Mouse (Mus musculus) embryo, embryonic 10 days (tissue): ENCODE data around the gene Agbl3.

Experiments used
- DNase-seq: peaks from one replicate; pipeline ENCODE4 v3.0.0-alpha.2; 2015; ENCODE audit warnings: low spot score

Agbl3 gene

GRCm38 (mm10) chr6:34874101-34874921 lies 94.1 kb downstream of the Agbl3 start:
- no peak for DNase-seq

- DNase-seq, result no peak
Observed at GRCm38 (mm10) chr6:34875268-34875761, 95.1 kb downstream of the Agbl3 start.

- DNase-seq, result peak; percentile 42
Observed at GRCm38 (mm10) chr6:34875966-34876834, 96.0 kb downstream of the Agbl3 start.

- no peak for DNase-seq
Observed at GRCm38 (mm10) chr6:34876835-34877156, 96.6 kb downstream of the Agbl3 start.

- DNase-seq, result peak; percentile 88
Observed at GRCm38 (mm10) chr6:34877509-34878321, 97.5 kb downstream of the Agbl3 start, which contains the start of gene Cyren. TSS of gene Cyren (minus strand) at chr6:34878060.

- DNase-seq, result no peak
Observed at GRCm38 (mm10) chr6:34879101-34879740, 99.0 kb downstream of the Agbl3 start.

- DNase-seq, result peak; percentile 68
Observed at GRCm38 (mm10) chr6:34879911-34880475, 99.8 kb downstream of the Agbl3 start.

GRCm38 (mm10) chr6:34884724-34885123 lies 104.5 kb downstream of the Agbl3 start:
- DNase-seq, result no peak

- peak; percentile 60 for DNase-seq
Observed at GRCm38 (mm10) chr6:34887131-34887850, 107.1 kb downstream of the Agbl3 start.

GRCm38 (mm10) chr6:34889185-34889584 lies 109.0 kb downstream of the Agbl3 start:
- DNase-seq, result no peak

- DNase-seq, result no peak
Observed at GRCm38 (mm10) chr6:34895569-34895968, 115.3 kb downstream of the Agbl3 start.

- DNase-seq, result peak; percentile 43
Observed at GRCm38 (mm10) chr6:34896168-34896780, 116.0 kb downstream of the Agbl3 start.

GRCm38 (mm10) chr6:34899127-34899526 lies 118.9 kb downstream of the Agbl3 start:
- DNase-seq, result no peak

GRCm38 (mm10) chr6:34900990-34901389 lies 120.8 kb downstream of the Agbl3 start:
- no peak for DNase-seq

- peak; percentile 17 for DNase-seq
Observed at GRCm38 (mm10) chr6:34901911-34902444, 121.7 kb downstream of the Agbl3 start.

GRCm38 (mm10) chr6:34902578-34902977 lies 122.3 kb downstream of the Agbl3 start:
- DNase-seq, result no peak

GRCm38 (mm10) chr6:34903441-34903840 lies 123.2 kb downstream of the Agbl3 start:
- no peak for DNase-seq

- DNase-seq, result no peak
Observed at GRCm38 (mm10) chr6:34903851-34904250, 123.6 kb downstream of the Agbl3 start.

GRCm38 (mm10) chr6:34904361-34904760 lies 124.1 kb downstream of the Agbl3 start:
- no peak for DNase-seq

- no peak for DNase-seq
Observed at GRCm38 (mm10) chr6:34906125-34906524, 125.9 kb downstream of the Agbl3 start.
